Mouse (Mus musculus) heart, postnatal 25 days (tissue): ENCODE data around the gene Pomp. TPM values are rescaled to one million over a fixed set of nuclear protein-coding genes. Genes with fewer than 3 reads are reported as not detected.
A peak's percentile ranks its signal among the peaks of the same experiment; 100 is the strongest.

Experiments used
- DNase-seq: peaks from one replicate; pipeline ENCODE4 v3.0.0; 2022; ENCODE audit warnings: low spot score
- intact Hi-C: fragments of 180-260 bp; cut with DNase I; formaldehyde crosslinking; loops from one replicate; pipeline ENCODE4 v1.15.1; 2025
- total RNA-seq, 2 experiments: library from RNA; stranded (reverse); gene quantifications; 2 replicates each; pipeline ENCODE4 v1.2.3; 2021

The Pomp gene
- total RNA-seq, 2 experiments from 2014 or later, result 129 to 142 TPM

GRCm38 (mm10) chr5:147848164-147848863 lies 11.9 kb upstream of the Pomp start:
- DNase-seq, result no peak
- intact Hi-C loops, result loop anchor here (2.0 to 5.0 kb wide), 2 partner anchors 126 to 431 kb away; no protein-coding TSS in a partner anchor

DNA sequence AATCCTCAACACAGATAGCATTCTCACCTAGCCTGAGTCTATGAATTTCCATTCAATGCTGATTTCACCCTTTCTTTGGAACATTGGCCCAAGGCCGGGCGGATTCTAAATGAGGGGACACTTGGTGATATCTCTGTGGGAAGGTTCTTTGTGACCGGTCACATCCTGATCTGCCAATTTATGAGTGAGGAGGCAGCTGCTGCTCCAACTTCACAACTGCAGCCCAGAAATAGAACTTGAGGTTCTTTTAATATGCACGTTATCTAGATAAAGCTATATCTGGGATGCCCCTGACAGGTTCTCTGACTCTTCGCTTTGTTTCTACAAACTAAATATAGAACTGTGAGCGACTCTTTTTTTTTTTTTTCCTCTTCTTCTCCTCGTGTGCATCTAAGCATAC lies 10.1 kb upstream of the Pomp start:
- no peak for DNase-seq
- intact Hi-C loops, result no loop called here

DNA sequence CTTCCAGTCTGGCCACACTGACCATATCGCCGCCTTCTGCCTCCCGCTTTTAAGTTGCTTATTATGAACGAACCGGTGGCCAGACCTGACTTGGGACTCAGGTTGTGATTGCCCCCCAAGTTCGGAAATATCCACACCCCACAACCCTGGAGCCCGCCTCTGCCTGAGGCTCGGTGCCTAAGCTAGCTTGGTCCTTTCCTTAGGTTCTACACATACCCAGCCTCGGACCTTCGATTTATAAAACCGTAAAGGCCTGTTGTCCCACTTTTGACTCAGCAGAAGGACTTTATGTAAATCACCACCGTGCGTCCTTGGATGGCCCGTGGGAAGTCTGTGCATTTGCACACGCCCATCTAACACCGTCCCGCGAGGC lies 199 bp upstream of the Pomp start:
- DNase-seq, result no peak
- intact Hi-C loops, result no loop called here

- intact Hi-C loops, result loop anchor here (5.0 kb wide), 3 partner anchors 44 to 74 kb away; no protein-coding TSS in a partner anchor
Measured at GRCm38 (mm10) chr5:147868674-147869073, 8.4 kb downstream of the Pomp start.

DNA sequence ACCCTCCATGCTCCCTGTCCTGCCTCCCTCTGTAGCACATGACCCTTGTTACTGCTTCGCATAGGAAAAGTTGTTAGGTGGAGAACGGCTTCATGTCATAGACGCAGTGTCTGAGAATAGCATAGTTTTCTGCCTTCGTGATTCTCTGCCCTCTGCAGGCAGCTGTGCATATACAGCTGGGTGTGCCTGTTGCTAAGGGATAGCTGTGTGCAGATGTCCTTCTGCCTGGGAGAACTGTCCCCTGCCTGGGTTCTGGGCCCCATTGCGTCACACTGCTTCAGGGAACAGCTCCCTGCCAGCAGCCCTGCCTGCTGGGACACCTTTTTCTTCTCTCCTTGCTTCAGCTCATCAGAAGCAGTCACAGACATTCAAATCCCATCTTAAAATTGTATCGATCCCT lies 9.3 kb downstream of the Pomp start:
- intact Hi-C loops, result loop anchor here (5.0 kb wide), 3 partner anchors 43 to 73 kb away; no protein-coding TSS in a partner anchor
- DNase-seq, result no peak

More at GRCm38 (mm10) chr5:147868674-147869073, 8.4 kb downstream of the Pomp start:
- DNase-seq, result no peak

GRCm38 (mm10) chr5:147870296-147870695 lies 10.0 kb downstream of the Pomp start:
- intact Hi-C loops, result no loop called here
- no peak for DNase-seq

GRCm38 (mm10) chr5:147871091-147871820 lies 11.0 kb downstream of the Pomp start:
- DNase-seq, result no peak

GRCm38 (mm10) chr5:147874491-147875065 lies 14.3 kb downstream of the Pomp start:
- intact Hi-C loops, result no loop called here
- no peak for DNase-seq

More at GRCm38 (mm10) chr5:147871091-147871820, 11.0 kb downstream of the Pomp start:
- intact Hi-C loops, result no loop called here

GRCm38 (mm10) chr5:147875210-147875609 lies 14.9 kb downstream of the Pomp start:
- DNase-seq, result no peak
- intact Hi-C loops, result no loop called here

- intact Hi-C loops, result no loop called here
- no peak for DNase-seq
Measured at GRCm38 (mm10) chr5:147877520-147877919, 17.3 kb downstream of the Pomp start.

- no peak for DNase-seq
- intact Hi-C loops, result no loop called here
Measured at GRCm38 (mm10) chr5:147879971-147880682, 19.9 kb downstream of the Pomp start.

- intact Hi-C loops, result no loop called here
Measured at GRCm38 (mm10) chr5:147883581-147883980, 23.3 kb downstream of the Pomp start.

DNA sequence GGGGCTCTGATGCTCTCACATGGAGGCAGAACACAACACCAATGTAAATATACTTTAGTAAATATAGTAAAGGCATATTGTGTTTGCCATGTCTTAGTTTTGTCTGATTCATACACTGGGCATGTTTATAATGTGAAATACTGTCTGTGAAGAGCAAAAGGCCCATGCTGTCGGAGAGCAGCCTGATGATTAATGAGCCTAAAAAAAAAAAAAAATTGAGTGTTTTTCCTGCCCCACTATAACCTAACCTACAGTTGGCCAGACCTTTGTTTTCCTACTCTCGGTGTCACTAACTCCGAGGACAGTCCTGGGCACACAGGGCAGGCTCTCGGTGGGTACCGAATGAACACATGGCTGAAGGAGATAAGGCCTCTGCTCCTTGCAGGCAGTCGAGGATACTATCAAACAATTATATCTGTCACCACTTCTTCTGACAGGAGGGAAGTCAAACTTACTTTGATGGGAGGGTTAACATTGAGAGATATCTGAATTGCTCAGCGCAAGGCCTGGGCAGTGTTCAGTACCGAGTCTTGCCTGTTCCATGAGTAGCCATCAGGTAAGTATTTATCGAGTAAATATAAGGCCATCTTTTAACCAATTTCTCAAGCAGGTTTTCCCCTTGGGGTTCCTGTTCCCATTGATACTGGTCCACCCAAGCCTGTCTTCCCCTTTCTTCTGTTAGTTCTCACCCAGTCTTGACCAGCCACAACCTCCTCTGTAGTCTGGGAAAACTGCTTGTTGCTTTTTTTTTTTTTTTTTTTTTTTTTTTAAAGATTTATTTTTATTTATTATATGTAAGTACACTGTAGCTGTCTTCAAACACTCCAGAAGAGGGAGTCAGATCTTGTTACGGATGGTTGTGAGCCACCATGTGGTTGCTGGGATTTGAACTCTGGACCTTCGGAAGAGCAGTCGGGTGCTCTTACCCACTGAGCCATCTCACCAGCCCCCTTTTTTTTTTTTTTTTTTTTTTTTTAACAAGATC lies 28.3 kb downstream of the Pomp start:
- intact Hi-C loops, result no loop called here
- no peak for DNase-seq

More at GRCm38 (mm10) chr5:147883581-147883980, 23.3 kb downstream of the Pomp start:
- DNase-seq, result no peak

DNA sequence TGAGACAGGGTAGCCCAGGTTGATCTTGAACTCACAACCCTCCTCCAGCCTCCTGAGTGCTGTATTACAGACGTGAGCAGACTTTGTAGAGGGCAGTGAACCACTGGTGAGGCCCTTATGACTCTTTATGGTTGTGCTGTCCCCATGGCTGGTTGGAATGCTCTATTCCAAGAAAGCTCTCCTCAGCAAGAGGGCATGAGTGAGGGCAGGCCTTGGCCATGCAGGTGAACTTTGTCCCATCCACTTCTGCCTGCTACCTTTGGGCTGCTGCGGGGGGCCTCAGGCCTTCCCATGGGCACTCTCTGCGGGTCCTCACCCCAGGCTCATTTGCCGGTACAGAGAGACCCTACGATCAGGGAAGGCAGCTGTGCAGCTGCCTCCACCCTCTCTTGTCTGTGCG lies 32.5 kb downstream of the Pomp start:
- no peak for DNase-seq
- intact Hi-C loops, result no loop called here

- intact Hi-C loops, result no loop called here
- DNase-seq, result no peak
Measured at GRCm38 (mm10) chr5:147893143-147893542, 32.9 kb downstream of the Pomp start.

DNA sequence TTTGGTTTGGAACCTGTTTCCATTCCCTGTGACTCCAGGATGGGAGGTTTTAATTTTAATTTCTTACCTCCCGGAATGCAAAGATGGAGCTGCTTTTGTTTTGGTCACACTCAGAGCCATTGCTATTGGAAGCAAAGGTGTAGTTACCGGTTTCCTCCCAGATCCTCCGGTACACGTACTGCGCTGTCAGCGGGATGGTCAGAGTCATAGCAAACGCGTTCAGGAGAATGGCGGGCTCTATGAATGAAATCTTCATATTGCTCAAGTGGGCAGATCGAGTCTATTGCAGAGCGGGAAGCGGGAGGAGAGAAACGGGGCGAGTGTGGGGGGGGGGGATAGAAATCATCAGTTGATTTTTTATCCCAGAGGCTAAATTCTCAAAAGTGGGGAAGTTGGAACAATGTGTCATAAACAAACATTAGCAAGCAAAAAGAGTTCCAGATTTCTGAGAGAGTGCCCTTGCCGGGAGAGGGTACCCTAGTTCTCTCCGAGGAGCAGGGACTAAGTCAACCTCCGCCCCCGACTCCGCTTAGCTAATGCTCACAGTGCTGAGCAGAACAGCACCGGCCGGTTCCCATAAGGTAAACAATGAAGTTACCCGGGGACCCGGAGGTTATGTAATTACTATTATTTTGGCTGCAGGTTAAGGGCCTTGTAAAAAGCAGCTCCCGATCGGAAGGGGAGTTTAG lies 33.6 kb downstream of the Pomp start:
- DNase-seq, result no peak
- intact Hi-C loops, result no loop called here

DNA sequence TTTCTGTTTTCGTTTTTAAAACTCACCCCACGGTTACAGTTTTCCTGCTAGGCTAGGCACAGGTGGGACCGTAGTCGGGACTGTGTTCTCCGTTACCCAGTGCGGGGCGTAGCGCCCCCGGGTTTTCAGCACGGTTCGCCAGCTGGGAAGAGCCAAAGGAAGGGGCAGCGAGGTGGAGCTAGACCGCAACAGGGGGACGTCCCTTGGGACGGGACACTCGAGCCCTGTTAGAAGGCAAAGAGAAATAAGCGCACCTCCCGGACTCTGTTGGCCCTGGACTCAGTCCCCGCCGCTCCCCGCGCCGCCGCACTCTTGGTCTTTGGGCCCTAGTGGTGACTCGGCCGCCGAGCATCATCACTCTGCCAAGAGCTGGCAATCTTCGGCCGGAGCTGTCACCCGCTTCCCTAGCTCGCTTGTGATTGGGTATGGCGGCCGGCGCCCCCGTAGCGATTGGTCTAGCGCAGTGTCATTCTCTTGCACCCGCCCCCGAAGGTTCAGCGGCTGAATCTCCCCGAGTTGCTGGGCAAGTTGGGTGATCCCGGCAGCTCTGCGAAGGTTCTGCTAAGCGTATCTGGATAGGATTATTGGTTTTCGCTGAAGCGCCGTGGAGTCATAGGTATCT lies 34.3 kb downstream of the Pomp start, which contains the start of gene Slc46a3:
Slc46a3 (minus strand) TSS at position 361 of the 622 bp plus-strand sequence.
- intact Hi-C loops, result no loop called here
- peak; percentile 94 for DNase-seq
